Mouse (Mus musculus) erythroblast, embryonic 14.5 days (primary cell): ENCODE measurements around the gene Smad1.

Source experiments
- GATA1 ChIP-seq: IDR thresholded peaks from 2 replicates; pipeline ENCODE4 v1.6.1; 2012; ENCODE audit warnings: low read length, inconsistent platforms, mixed read lengths
- TAL1 ChIP-seq: IDR thresholded peaks from 3 replicates; pipeline ENCODE4 v1.6.1; 2012; ENCODE audit warnings: low read length, inconsistent platforms, mixed read lengths

DNA sequence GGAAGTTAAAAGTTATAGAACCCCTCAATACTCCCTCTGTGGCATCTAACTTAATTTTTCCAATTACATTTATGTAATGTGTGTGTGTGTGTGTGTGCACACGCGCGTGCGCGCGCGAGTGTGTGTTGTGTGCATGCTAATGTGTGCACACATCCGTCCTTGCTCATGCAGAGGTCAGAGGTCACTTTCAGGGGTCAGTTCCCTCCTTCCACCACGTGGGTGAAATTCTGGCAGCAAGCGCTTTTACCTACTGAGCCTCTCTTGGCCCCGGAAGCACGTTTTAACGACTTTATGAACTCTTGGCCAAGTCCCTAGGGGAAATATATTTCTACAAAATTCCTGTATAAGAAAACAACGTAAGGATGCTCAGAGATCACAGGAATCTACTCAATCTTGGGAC lies 19.3 kb downstream of the Smad1 start:
- TF ChIP-seq GATA1 (no peak), TAL1 (no peak)
